Mouse (Mus musculus): ENCODE results near the gene Cacng8. TPM values are rescaled to one million over a fixed set of nuclear protein-coding genes. Genes with fewer than 3 reads are reported as not detected.
"Not testable (repeated sequence)": the region's sequence is repeated elsewhere in the genome, so short reads cannot be mapped to it uniquely, and the experiment has no call there.

The Cacng8 gene
- total RNA-seq, 2 experiments from 2014 or later, result 0.18 TPM; not detected in 1

DNA sequence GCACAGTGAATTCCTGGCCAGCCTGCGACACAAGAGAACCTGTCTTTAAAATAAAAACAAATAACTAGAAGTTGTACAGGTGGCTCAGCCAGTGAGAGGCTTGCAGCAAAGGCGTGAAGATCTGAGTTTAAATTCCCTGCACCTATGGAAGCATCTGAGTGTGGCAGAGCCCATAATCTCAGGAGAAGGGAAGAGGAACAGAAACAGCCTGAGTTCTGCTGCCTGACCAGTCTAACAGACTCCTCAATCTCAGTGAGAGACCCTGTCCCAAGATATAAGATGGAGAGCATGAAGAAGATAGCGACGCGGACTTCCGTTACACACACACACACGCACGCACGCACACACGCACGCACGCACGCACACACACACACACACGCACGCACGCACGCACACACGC is 2.7 kb upstream of the Cacng8 start:
- DNase-seq, result no peak

DNA sequence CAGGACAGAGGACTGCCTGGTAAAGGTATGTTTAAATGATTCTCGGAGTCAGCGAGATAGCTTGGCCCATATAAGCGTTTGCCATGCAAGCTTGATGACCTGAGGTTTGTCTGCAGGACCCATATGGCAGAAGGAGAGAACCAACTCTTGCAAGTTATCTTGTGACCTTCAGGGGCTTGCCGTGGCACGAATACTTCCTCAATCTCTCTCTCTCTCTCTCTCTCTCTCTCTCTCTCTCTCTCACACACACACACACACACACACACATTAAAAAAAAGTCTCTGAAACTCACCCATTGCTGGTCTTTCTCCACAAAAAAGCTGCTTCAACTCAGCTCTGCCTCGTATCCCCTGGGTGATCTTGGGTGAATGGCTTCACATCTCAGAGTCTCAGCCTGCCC is 1.6 kb upstream of the Cacng8 start:
- DNase-seq, result no peak

DNA sequence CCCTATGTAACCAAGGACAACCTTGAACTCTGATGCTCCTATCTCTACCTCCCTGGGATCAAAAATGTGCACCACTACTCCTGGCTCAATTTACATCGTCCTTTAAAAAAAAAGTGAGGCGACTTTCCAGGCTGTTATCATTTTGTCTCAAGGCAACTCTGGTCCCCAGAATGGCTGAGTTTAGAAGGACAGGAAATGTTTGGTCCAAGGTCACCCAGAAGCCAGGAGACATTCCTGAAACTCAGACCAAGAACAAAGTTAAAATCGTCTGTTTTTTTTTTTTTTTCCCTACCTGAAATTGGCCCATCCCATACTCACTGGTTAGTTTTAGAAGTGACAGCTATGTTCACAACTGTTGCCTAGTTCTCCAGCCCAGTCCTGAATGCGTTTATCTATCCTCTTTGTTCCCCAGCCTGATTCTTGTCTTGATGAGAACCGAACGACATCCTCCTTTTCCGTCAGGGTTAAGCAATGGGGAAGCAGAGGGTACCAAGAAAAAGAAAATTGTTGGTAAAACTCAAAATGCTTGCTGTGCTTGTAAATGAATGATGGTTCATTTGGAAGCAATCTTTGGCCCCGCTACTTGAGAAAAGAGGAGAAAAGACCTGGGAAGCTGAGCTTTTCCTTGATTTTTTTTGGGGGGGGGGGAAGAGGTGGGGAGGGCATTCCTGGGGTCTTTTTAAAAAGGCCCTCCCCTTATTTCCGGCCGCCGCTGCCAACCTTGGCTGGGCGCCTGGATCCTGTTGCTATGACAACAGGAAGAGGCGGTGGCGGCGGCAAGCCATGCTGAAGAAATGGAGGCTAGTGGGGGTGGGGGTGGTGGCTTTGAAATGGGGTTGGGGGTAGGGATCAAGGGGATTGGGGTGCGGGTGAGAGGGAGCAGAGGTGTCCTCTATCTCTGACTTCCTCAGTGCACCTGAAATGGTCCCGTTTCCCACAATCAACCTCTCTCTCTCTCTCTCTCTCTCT is 755 bp upstream of the Cacng8 start:
- DNase-seq, result peak; percentile 75

DNA sequence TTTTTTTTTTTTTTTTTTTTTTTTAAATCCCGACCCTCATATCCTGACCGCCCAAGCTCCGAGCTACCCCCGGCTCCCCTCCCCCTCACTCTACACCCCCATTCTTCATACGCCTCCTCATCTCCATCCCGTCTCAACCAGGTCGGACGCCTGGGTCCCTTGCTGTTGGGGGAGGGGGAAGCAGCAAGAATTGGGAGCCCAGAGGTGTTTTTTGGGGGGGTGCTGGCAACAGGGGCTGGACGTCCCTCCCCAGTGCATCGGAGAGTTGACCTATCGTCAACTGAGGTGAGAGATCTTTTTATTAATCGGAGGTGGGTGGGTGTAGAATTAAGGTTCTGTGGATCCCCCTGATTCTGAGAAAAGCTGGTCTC is 583 bp downstream of the Cacng8 start:
- no peak for DNase-seq

DNA sequence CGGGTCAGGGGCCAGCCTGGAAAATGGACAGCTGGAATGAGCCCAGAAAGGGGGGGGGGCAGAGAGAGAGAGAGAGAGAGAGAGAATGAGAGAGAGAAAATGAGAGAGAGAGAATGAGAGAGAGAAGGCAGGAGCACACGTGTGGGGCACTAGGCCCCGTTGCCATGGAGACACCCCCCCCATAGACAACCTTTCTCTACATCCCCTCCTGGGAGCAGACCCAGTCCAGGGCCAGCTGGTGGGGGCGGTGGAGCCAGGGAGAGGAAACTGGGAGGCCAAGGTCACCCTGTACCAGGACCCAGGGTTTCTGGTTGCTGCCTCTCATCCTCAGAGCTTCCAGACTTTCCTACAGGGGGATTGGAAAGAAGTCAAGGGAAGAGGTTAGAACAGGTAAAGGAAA is 1.3 kb downstream of the Cacng8 start:
- no peak for DNase-seq

DNA sequence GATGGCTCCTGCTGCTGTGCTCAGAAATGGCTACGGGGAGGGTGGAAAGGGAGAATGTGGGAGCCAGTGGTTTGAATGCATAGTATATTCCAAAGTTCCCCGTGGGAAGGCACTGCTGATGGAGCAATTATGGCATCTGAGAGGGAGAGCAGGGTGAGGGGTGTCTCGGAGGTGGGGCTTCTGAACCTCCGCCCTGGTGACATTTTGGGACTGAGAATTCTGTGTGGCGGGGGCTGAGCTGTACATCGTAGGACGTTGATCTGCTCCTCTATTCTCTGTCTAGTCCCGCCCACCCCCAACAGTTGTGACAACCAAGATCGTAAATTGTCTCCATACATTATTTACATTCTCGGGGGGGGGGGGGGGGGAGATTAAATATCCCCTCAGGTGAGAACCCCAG is 6.9 kb downstream of the Cacng8 start:
- DNase-seq, result no peak

DNA sequence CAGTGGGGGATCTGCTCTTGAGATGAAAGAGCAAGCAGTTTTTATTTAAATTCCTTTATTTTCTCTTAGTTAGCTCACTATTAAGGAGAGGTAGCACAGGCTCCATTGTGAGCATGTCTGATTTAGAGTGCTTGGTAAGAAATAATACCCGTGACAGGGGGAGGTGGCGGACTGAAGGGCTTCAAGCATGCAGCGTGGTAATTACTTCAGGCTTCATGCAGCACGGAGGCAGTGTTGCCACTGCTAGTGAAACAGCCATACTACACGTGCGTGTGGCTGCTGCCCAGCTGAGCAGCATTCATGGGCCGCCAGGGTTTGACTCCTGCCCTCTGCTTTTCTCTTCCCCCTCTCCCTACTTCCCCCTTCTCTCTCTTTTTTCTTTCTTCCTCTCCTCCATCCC is 7.3 kb downstream of the Cacng8 start:
- DNase-seq, result no peak

DNA sequence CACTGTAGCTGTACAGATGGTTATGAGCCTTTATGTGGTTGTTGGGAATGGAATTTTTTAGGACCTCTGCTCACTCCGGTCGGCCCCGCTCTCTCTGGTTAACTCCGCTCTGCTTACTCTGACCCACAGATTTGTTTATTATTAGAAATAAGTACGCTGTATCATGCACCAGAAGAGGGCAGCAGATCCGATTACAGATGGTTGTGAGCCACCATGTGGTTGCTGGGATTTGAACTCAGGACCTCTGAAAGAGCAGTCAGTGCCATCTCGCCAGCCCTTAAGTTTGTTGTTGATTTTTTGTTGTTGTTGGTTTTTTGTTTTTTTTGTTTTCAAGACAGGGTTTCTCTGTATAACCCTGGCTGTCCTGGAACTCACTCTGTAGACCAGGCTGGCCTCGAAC is 7.9 kb downstream of the Cacng8 start:
- not testable (repeated sequence) for DNase-seq

DNA sequence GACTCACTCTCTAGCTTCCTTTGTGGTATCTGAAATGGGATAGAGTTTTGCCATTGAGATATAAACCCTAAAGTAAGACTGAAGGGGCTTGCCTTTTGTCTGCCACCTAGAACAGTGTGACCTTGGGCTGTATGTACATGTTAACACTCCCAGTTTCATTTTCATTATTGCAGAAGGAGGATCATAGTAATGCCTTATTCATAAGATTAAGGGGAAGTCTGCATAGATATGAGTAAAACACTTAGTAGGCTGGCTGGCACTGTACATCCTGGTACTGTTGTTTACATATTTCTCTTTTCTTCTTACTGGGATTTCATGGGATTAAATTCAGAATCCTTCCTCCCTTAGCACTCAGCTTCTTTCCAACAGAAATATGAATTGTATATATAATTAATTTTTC is 9.5 kb downstream of the Cacng8 start:
- no peak for DNase-seq

DNA sequence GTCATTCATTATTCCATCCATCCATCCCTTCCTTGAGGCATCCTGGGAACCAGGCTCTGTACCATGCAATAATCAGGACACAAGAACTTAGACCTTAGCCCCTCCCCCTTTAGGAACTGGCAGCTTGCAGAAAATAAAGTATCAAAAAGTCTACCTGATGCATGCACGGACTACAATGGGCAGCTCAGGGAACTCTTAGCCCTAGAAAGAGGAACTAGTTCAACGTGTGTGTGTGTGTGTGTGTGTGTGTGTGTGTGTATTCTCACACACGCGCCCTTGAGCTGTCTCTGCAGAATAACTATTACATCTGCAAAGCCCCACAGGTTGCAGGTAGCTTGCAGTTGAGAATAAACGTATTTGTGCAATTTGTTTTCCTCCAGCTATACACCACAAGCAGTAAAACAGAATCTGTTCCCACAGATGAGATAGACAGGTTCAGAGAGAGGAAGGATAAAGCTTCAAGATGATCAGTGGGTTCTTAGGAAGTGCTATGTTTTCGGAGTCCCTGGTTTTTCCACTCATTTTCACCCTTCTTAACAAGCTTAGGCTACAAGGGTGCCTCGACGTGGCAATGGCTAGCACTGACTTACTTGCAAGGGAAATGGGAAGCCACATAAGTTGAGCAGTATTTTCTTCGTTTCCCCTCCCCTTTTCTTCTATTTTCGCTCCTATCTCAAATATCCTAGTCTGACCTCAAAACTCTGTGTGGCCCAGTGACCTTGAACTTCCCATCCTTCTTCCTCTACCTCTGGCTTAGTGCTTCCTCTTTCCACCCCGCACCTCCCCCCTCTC is 19.4 kb downstream of the Cacng8 start:
- no peak for DNase-seq

DNA sequence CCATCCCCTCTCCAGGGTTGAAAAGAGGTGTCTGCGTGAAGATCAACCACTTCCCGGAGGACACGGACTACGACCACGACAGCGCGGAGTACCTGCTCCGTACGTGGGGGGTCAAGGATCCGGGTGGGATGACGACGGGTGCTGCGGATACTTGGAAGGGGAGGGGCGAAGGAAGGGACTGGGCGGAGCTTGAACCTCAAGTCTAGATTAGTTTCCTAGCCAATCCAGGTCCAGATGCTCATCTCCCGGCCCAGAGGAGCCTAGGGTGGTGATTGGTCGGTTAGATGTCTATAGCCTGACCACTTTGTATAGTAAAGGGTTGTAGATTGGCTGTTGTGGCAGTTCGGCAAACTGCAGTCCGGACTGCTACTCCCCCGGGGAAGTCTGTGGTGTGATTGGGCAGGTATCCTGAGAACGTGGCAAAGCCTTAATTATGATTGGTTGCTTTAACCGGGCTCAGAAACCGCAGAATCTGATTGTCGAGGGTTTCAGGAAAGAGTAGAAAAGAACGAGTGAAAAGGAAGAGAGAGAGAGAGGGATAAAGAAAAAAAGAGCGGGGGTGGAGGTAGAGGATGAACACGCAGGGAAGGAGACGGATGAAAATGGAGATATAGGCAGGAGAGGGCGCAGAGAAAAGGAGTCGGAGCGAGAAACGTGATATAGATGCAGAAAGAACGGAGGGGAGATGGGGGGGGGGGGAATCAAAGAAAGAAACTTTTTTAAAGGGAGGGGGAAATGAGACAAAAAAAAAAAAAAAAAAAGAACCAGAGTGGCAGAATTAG is 20.9 kb downstream of the Cacng8 start:
- no peak for DNase-seq

DNA sequence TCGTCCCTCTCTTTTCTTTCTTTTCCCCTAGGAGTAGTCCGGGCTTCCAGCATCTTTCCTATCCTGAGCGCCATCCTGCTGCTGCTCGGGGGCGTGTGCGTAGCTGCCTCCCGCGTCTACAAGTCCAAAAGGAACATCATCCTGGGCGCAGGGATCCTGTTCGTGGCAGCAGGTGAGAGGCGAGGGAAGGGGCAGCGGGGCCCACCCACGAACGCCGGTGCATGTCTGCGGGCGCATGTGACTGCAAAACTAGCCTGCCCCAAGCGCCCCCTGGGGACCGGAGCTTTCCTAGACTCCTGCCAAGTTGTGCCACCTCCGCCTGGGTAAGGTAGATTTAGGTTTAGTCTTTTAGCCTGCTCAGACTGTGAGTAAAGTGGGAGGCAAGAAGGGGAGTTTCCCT is 21.6 kb downstream of the Cacng8 start:
- peak; percentile 37 for DNase-seq

DNA sequence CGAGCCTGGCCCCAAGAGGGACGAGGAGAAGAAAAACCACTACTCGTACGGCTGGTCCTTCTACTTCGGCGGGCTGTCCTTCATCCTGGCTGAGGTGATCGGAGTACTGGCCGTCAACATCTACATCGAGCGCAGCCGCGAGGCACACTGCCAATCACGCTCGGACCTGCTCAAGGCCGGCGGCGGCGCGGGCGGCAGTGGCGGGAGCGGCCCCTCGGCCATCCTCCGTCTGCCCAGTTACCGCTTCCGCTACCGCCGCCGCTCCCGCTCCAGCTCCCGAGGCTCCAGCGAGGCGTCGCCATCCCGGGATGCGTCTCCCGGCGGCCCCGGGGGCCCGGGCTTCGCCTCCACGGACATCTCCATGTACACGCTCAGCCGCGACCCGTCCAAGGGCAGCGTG is 24.4 kb downstream of the Cacng8 start:
- DNase-seq, result peak; percentile 39

DNA sequence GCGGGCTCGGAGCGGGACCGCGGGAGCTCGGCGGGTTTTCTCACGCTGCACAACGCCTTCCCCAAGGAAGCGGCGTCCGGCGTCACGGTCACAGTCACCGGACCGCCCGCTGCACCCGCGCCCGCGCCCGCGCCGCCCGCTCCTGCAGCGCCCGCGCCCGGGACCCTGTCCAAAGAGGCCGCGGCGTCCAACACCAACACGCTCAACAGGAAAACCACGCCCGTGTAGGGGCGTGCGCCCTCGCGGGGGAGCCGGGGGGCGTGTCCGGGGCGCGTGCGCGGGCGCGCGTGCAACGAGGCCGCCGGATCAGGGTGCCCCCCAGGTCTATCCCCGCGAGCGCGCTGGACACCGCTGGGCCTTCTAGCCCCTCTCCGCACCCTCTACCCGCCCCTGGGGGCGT is 24.9 kb downstream of the Cacng8 start:
- DNase-seq, result peak; percentile 36

DNA sequence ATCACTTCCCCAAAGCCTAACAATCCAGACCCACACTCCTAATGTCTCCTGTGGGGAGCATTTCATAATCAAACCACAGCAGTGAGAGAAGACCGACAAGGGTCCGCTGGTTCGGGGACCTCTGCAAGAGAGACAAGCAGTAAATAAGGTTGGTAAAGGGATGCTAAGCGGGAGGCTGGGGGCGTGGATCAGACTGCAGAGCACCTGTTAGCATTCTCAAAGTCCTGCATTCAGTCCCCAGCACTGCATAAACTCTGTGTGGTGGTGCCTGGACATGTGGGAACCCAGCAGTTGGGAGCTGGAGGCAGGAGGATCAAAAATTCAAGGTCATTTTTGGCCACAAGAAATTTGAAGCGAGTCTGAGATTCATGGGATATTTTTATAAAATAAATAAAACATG is 29.5 kb downstream of the Cacng8 start:
- DNase-seq, result no peak

DNA sequence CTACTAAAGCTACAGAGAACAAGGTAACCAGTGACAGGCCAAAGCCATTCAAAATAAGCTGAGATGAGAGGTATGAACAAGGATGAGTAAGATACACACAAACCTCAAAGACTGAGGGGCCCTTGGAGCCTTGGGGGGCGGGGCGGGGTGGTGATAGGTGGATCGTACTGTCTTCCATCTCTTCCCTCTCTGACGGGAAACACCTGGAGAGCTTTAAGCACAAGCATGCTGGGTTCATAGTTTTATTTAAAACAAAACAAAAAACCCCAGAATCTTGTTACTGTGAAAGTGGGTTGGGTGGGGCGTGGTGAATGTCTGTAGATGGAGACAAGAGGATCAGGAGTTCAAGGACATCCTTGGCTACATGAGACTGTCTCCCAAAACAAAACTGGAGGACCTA is 30.0 kb downstream of the Cacng8 start:
- DNase-seq, result no peak

DNA sequence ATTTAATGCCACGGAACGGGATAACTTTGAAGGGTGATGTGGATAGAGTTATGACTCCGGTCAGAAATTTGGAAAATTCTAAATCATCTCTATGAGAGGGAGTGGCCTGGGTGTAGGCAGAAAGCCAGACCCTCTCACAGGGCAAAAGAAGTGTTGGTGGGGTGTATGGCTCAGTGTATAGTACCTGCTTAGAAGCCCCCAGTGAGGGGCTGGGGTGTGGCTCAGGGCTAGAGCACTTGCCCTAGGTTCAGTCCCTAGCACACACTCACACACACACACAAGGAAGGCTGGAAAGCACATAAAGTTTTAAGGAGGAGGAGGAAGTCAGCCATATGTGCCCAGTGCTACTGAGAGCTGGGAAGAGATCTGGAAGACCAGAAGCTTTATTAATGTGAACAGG is 30.8 kb downstream of the Cacng8 start:
- DNase-seq, result no peak

DNA sequence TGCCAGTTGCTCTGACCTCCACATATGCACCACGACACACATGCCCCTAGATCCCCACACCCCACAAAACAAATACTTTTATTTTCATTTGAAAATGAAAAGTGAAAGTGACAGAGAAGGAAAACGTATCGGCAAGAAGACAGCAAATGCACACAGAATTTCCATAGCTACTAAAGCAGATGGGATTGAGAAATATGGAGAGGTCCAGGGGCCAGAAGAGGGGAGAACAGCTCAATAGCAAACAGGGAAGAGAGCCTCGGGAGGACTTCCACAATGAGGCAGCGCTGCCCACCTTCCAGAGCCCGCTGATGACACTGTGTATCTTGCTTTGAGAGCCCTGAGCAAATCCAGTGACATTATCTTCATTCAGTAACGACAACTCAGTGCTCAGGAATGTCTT is 31.6 kb downstream of the Cacng8 start:
- DNase-seq, result no peak

DNA sequence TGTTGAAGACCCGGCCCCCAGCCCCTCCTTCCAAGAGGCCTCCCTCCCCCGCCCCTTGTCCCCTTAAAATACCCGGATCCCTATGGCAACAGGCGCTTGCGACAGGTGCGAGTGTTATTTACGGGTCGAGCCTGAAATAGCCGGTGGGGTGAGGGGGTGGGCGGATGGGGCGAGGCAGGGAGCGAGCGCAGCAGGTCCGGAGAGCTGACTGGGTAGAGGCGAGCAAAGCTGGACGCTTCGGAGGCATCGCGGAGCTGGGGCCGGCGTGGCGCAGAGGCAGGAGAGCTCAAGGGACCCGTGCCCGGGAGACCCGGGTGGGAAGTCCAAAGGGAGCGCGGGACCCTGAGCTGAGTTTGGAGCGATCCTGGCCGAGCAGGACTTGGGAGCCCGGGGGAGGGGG is 32.9 kb downstream of the Cacng8 start:
- DNase-seq, result peak; percentile 35

DNA sequence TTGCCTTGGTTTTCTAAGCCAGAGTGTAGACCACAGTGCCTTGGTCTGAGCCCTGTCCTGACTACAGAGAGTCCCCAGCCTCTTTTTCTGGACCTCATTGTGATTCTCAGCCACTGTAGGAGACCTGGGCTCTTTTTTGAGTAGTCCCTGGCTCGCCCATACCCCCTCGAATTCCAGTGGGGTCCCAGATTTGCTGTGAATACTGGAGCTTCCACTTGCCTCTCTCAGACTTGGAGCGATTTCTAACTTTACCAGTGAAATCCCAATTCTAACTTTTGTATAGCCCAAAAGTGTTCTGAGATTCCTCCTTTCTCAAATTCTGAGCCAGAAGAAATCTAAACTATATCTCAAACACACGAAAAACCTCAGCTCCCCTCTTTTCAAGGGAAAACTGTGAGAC is 33.4 kb downstream of the Cacng8 start, which contains the start of gene Cacng6:
Gene Cacng6 (plus strand): TSS at position 301 of the 400 bp plus-strand sequence.
- no peak for DNase-seq

DNA sequence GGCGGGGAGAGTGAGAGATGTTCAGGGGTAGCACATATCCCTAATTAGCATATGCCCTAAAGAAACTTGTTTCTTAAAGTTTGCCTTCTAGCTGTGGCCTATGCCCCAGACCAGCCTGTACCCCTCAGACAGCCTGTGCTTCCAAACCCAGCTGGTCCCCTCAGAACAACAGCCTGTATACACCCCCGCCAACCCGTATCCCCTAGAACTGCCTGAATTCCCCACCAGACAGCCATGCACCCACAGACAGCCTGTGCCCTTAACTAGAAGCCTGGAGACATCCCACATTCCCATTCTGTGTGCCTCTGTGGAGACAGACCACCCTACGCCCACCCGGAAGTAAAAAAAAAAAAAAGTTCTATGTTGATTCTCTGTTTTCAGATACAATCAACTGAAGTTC is 34.7 kb downstream of the Cacng8 start:
- no peak for DNase-seq

DNA sequence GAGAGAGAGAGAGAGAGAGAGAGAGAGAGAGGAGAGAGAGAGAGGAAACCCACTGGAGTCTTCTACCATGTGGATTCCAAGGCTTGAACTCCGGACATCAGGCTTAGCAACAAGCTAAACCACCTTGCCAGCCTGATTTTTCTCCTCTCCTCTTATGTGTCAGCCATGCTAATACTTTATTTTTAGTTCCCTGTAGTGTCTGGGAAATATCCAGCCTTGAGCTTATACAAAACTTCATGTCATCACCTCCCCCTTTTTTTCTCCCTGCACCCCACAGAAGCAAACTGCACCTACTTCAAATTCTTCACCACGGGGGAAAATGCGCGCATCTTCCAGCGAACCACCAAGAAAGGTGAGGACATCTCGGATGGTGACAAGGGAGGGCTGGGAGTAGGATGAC is 39.7 kb downstream of the Cacng8 start:
- no peak for DNase-seq

DNA sequence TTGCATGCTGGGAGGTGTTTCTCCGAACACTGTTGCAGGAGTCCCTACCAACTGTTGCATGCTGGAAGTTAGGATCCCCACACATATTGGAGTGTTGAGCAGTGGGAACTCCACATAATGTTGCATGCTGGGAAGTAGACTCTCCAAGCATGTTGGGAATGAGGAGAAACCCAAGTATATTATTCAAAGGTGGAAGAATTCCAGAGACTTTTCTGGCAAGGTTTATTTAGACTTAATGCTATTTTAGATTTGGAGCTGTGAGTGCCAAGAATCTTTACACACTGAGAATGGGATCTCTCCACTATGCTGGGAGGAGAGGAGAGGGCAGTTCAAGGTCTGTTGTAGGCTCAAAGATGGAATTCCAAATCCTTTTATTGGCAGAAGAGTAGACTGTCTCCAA is 41.6 kb downstream of the Cacng8 start:
- DNase-seq, result no peak

All from heart, postnatal 4 days (tissue).